Comparison of ENCODE assay signal across 24 mouse cellular contexts in the genomic region with DNA sequence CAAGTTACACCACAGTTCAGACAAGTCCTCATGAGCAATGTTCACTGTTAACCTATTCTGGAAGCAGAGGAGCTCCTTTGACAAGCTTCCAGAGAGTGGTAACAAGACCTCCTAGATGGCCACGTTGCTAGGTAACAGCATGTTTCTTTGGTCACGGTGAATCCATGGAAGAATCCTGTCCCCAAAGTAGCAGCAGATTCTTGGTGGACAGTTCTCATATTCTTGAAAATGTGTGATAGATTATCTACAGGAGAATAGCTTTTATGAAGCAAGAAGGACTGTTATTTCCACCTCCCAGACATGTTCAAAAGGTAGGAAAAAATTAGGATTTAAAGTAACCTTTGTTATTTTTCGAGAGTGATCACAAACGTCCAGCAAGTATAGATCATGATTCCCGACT. TPM values are rescaled to one million over a fixed set of nuclear protein-coding genes. Genes with fewer than 3 reads are reported as not detected.
A peak's percentile ranks its signal among the peaks of the same experiment; 100 is the strongest.
DNase-seq lines count a peak whose midpoint lies in the region; ATAC-seq lines count a peak whose summit lies in the region.
"Had no signal": no experiment of that assay in that cellular context is flagged by ENCODE, and none has a peak within 500 bp of the region (broad histone marks: within the 10 kb centered on the region; RNA-seq: fewer than 3 reads in every experiment).

Gene Gm29133 (plus strand): TSS at position 301 of the 400 bp plus-strand sequence.

- no peaks in the 10 kb centered on the region for H3K36me3 ChIP-seq in embryonic facial prominence, embryonic 14.5 days (ENCODE audit: control insufficient read depth, insufficient read depth, low read length)
- H3K36me3 ChIP-seq in embryonic facial prominence, embryonic 10.5 days (replicated peaks) = no peaks in the 10 kb centered on the region
- H3K36me3 ChIP-seq: heart, embryonic 15.5 days had no signal

- H3K9ac ChIP-seq in embryonic facial prominence, embryonic 14.5 days (ENCODE audit: low read depth, low read length) = no peak within 1 kb of the TSS
- H3K9ac ChIP-seq: heart, embryonic 15.5 days; hindbrain, embryonic 14.5 days had no signal

- WGBS in embryonic facial prominence, embryonic 14.5 days = 50% methylated on average over 5 of the region's 5 CpGs
- 69% methylated on average over 5 of the region's 5 CpGs for WGBS in embryonic facial prominence, embryonic 10.5 days

- H3K4me1 ChIP-seq in embryonic facial prominence, embryonic 14.5 days (ENCODE audit: control insufficient read depth, insufficient read depth, low read length) = no peaks in the 10 kb centered on the region
- H3K4me1 ChIP-seq in embryonic facial prominence, embryonic 10.5 days = no peaks in the 10 kb centered on the region
- H3K4me1 ChIP-seq: heart, embryonic 15.5 days had no signal

- ATAC-seq in embryonic facial prominence, embryonic 14.5 days (ENCODE audit: low read depth) = no peak
- ATAC-seq in megakaryocyte-erythroid progenitor cell, adult 5-6 weeks (replicated peaks; ENCODE audit: low FRiP score, low TSS enrichment, poor library complexity, severe bottlenecking) = no peak
- ATAC-seq: forebrain, embryonic 16.5 days; intestine, embryonic 16.5 days had no signal

- H3K27me3 ChIP-seq in embryonic facial prominence, embryonic 14.5 days (replicated peaks; ENCODE audit: control insufficient read depth, insufficient read depth, low read length) = no peaks in the 10 kb centered on the region
- H3K27me3 ChIP-seq in embryonic facial prominence, embryonic 10.5 days (replicated peaks; ENCODE audit: low read depth, poor library complexity, severe bottlenecking) = no peaks in the 10 kb centered on the region
- H3K27me3 ChIP-seq: heart, embryonic 15.5 days had no signal

- H3K4me2 ChIP-seq in embryonic facial prominence, embryonic 14.5 days (ENCODE audit: low read depth, low read length) = no peak within 1 kb of the TSS
- H3K4me2 ChIP-seq: heart, embryonic 11.5 days; heart, embryonic 15.5 days; hindbrain, embryonic 14.5 days had no signal

- DNase-seq in embryonic facial prominence, embryonic 14.5 days (ENCODE audit: low spot score) = peak; percentile 12
- DNase-seq in embryonic facial prominence, embryonic 10.5 days (ENCODE audit: low spot score) = no peak
- peak; percentile 9 for DNase-seq in gastrocnemius, postnatal 25 days
- no peak for DNase-seq in gastrocnemius, postnatal 10 days
- DNase-seq in embryo, embryonic 10.5 days (ENCODE audit: low spot score) = peak; percentile 24
- peak; percentile 71 for DNase-seq in skeletal muscle tissue, adult 2 months (ENCODE audit: low read depth, low spot score)
- DNase-seq: adrenal gland, postnatal 14 days; cerebellum, adult 11-12 months; cerebellum, adult 9-10 months; heart, adult 2 months; heart, postnatal 14 days; kidney, adult 2 months had no signal

- no peaks in the 10 kb centered on the region for H3K9me3 ChIP-seq in embryonic facial prominence, embryonic 14.5 days (ENCODE audit: control insufficient read depth, low read length)
- H3K9me3 ChIP-seq in embryonic facial prominence, embryonic 10.5 days = no peaks in the 10 kb centered on the region
- H3K9me3 ChIP-seq: heart, embryonic 15.5 days had no signal

- no peak within 1 kb of the TSS for H3K27ac ChIP-seq in embryonic facial prominence, embryonic 14.5 days (replicated peaks; ENCODE audit: low read depth, low read length)
- H3K27ac ChIP-seq in embryonic facial prominence, embryonic 10.5 days (replicated peaks) = no peak within 1 kb of the TSS
- H3K27ac ChIP-seq: heart, adult 2 months; heart, embryonic 15.5 days; hindbrain, embryonic 14.5 days had no signal

- no peak within 1 kb of the TSS for H3K4me3 ChIP-seq in embryonic facial prominence, embryonic 14.5 days (ENCODE audit: low read depth, low read length)
- H3K4me3 ChIP-seq in embryonic facial prominence, embryonic 10.5 days = no peak within 1 kb of the TSS
- H3K4me3 ChIP-seq: heart, adult 2 months; heart, embryonic 15.5 days had no signal

RNA-seq across cellular contexts. Expression of gene Gm29133, which starts in this region (rescaled TPM):
- polyA plus RNA-seq in embryonic facial prominence, embryonic 14.5 days (2014; fragmentation: Nextera tagmentation; extraction: Ambion mirVana) = not detected in 2 replicates
- polyA plus RNA-seq in embryonic facial prominence, embryonic 10.5 days (2016; fragmentation: Nextera tagmentation; extraction: Ambion mirVana) = not detected in 2 replicates
- total RNA-seq in gastrocnemius, postnatal 25 days (2021) = not detected
- total RNA-seq in gastrocnemius, postnatal 10 days (2021) = not detected
- total RNA-seq in megakaryocyte-erythroid progenitor cell, adult 5-6 weeks (2014; fragmentation: Nextera tagmentation) = not detected in 2 replicates
- not detected in 2 replicates for total RNA-seq in megakaryocyte-erythroid progenitor cell, adult 5-6 weeks (2017)
- total RNA-seq: adrenal gland, postnatal 14 days; heart, adult 2 months; heart, postnatal 14 days; hematopoietic stem cell, adult 5-6 weeks; MEL had no signal
- polyA plus RNA-seq: C2C12; embryonic facial prominence, embryonic 11.5 days; forebrain, embryonic 11.5 days; forebrain, embryonic 16.5 days; gonadal fat pad, adult 2 months; heart, adult 2 months; heart, embryonic 11.5 days; heart, embryonic 15.5 days; hindbrain, embryonic 14.5 days; intestine, embryonic 16.5 days; kidney, adult 2 months had no signal

Comparison
In these comparisons a context has a peak if more than half of its experiments do, and no peak if none do; other contexts are left out.
1. Peak in DNase-seq in embryonic facial prominence, embryonic 14.5 days; RNA of the gene not detected or under 1 TPM.
2. Peak in DNase-seq in gastrocnemius, postnatal 25 days; RNA of the gene not detected or under 1 TPM.
3. DNase-seq: peak in embryo, embryonic 10.5 days (single experiment) and skeletal muscle tissue, adult 2 months (single experiment); none in embryonic facial prominence, embryonic 10.5 days (single experiment) and gastrocnemius, postnatal 10 days (single experiment).